Mouse (Mus musculus) liver, embryonic 14.5 days (tissue): ENCODE measurements around the gene Pom121l2. TPM values are rescaled to one million over a fixed set of nuclear protein-coding genes. Genes with fewer than 3 reads are reported as not detected.
"Not testable (repeated sequence)": the region's sequence is repeated elsewhere in the genome, so short reads cannot be mapped to it uniquely, and the experiment has no call there.

Experiments used
- ATAC-seq: fragments of 200-750 bp; cut with Nextera tagmentation; 2 replicates; pipeline ENCODE4 v1.8.0; 2017; ENCODE audit warnings: moderate number of reproducible peaks, mild to moderate bottlenecking, moderate library complexity; ENCODE audit not compliant: insufficient read depth
- DNase-seq, 3 experiments: peaks; one replicate each; pipeline ENCODE4 v3.0.0-alpha.2; 2012 to 2013; ENCODE audit warnings: low read depth in 3 of 3, low spot score in 3 of 3
- H3K27ac ChIP-seq: fragments of 300-500 bp; sonication (generic); 2 replicates; pipeline ENCODE4 v1.5.1; 2014; ENCODE audit warnings: moderate library complexity, mild to moderate bottlenecking, control low read depth, inconsistent platforms
- H3K27me3 ChIP-seq: fragments of 300-500 bp; sonication (generic); 2 replicates; pipeline ENCODE4 v1.6.1; 2014; ENCODE audit warnings: mild to moderate bottlenecking, low read length, moderate library complexity; ENCODE audit not compliant: control insufficient read depth, insufficient read depth
- H3K36me3 ChIP-seq: fragments of 300-500 bp; sonication (generic); replicated peaks from 2 replicates; pipeline ENCODE4 v1.6.1; 2014; ENCODE audit warnings: low read depth; ENCODE audit not compliant: control insufficient read depth, insufficient read depth
- H3K4me1 ChIP-seq, 2 experiments: fragments of 200-500 bp in 1 of 2; fragments of 300-500 bp in 1 of 2; sonication (generic) in 1 of 2; replicated peaks; 2 replicates each; pipeline ENCODE4 v1.6.1; 2012 to 2014; ENCODE audit warnings: antibody characterized with exemption in 1 of 2, inconsistent platforms in 1 of 2, low read length in 1 of 2; ENCODE audit not compliant: control insufficient read depth in 2 of 2, insufficient read depth in 2 of 2
- H3K4me2 ChIP-seq: fragments of 300-500 bp; sonication (generic); 2 replicates; pipeline ENCODE4 v1.6.1; 2014; ENCODE audit warnings: low read depth, mild to moderate bottlenecking, control low read depth, moderate library complexity
- H3K4me3 ChIP-seq, 2 experiments: fragments of 200-500 bp in 1 of 2; fragments of 300-500 bp in 1 of 2; sonication (generic) in 1 of 2; 2 replicates each; pipeline ENCODE4 v1.5.1; 2012 to 2014; ENCODE audit warnings: low read depth in 2 of 2, low read length in 2 of 2, mild to moderate bottlenecking in 2 of 2, control low read depth in 1 of 2, inconsistent platforms in 1 of 2, moderate library complexity in 1 of 2; ENCODE audit not compliant: insufficient read depth in 1 of 2
- H3K9ac ChIP-seq: fragments of 300-500 bp; sonication (generic); replicated peaks from 2 replicates; pipeline ENCODE4 v1.6.1; 2014; ENCODE audit warnings: mild to moderate bottlenecking, control low read depth, moderate library complexity
- H3K9me3 ChIP-seq: fragments of 300-500 bp; sonication (generic); 2 replicates; pipeline ENCODE4 v1.6.1; 2016; ENCODE audit warnings: low read length, mixed read lengths; ENCODE audit not compliant: control insufficient read depth
- CTCF ChIP-seq: IDR thresholded peaks from 2 replicates; pipeline ENCODE4 v1.5.1; 2016; ENCODE audit warnings: antibody characterized with exemption, low read depth, control low read depth
- EP300 ChIP-seq: IDR thresholded peaks from 2 replicates; pipeline ENCODE4 v1.6.1; 2016; ENCODE audit warnings: antibody characterized with exemption, low read depth
- WGBS: fragments of 180-500 bp; shearing (Covaris S2); extraction: QIAGEN DNeasy Blood & Tissue Kit; methylation state at CpG from one replicate; pipeline ENCODE4 v1.1.7; 2014; ENCODE audit not compliant: insufficient replicate concordance; 5-methylcytosine and 5-hydroxymethylcytosine counted together
- polyA plus RNA-seq, 2 experiments: library from polyadenylated mRNA; depleted of rRNA in 1 of 2; stranded (reverse) in 1 of 2; unstranded in 1 of 2; fragments of >200 nt; fragmentation: Nextera tagmentation in 1 of 2; extraction: Ambion mirVana in 1 of 2; gene quantifications; 2 replicates each; pipeline versions ENCODE4 v1.2.1 to v1.2.3; 2012 to 2014

Gene Pom121l2
- polyA plus RNA-seq, 2 experiments = not detected

GRCm38 (mm10) chr13:22033741-22034442, 52.9 kb downstream of the Pom121l2 start:
- 30% methylated on average over 5 of the region's 5 CpGs for WGBS
- peak overlapping the region; percentile 64 to 82 for H3K4me3 ChIP-seq
- H3K36me3 ChIP-seq = no peaks in the 10 kb centered on the region
- H3K4me1 ChIP-seq = peaks cover 17 to 27% of the 10 kb centered on the region in 2 experiments
- TF ChIP-seq EP300 (no peak), CTCF (no peak)
- H3K27me3 ChIP-seq = no peaks in the 10 kb centered on the region
- no peak for DNase-seq
- H3K9ac ChIP-seq = peak overlapping the region; percentile 91
- no peak for ATAC-seq
- peak overlapping the region; percentile 81 for H3K4me2 ChIP-seq
- H3K27ac ChIP-seq = peak overlapping the region; percentile 95
- H3K9me3 ChIP-seq = no peaks in the 10 kb centered on the region

- ATAC-seq = no peak
- peak overlapping the region; percentile 64 to 82 for H3K4me3 ChIP-seq
- no peaks in the 10 kb centered on the region for H3K27me3 ChIP-seq
- under 1% methylated on average over 10 of the region's 14 CpGs for WGBS
- no peak for TF ChIP-seq CTCF
- TF ChIP-seq EP300 = no peak
- peak overlapping the region; percentile 95 for H3K27ac ChIP-seq
- H3K4me1 ChIP-seq = peaks cover 17 to 25% of the 10 kb centered on the region in 2 experiments
- H3K36me3 ChIP-seq = no peaks in the 10 kb centered on the region
- DNase-seq = peak in 1 of 3 experiments; percentile 63
- peak overlapping the region; percentile 81 for H3K4me2 ChIP-seq
- peak overlapping the region; percentile 91 for H3K9ac ChIP-seq
- no peaks in the 10 kb centered on the region for H3K9me3 ChIP-seq
Measured at GRCm38 (mm10) chr13:22034443-22035266, 53.7 kb downstream of the Pom121l2 start.

- Histone ChIP-seq H3K27ac (peak within 1 kb of the TSS; percentile 100), H3K9ac (peak within 1 kb of the TSS; percentile 91), H3K4me2 (peak within 1 kb of the TSS; percentile 81), H3K4me3 (peak within 1 kb of the TSS; percentile 64 to 82), H3K4me1 (peaks cover 18 to 28% of the 10 kb centered on the region in 2 experiments)
- peak; percentile 76 for TF ChIP-seq EP300
- ATAC-seq (peak; percentile 88), DNase-seq (peak; percentile 97 to 99 (median 98))
- WGBS = 0% methylated on average over 24 of the region's 69 CpGs
- not testable (repeated sequence) for H3K36me3 ChIP-seq, H3K9me3 ChIP-seq, H3K27me3 ChIP-seq
Measured at GRCm38 (mm10) chr13:22035267-22036148, 54.5 kb downstream of the Pom121l2 start, which contains the start of the genes Hist1h2ah and Hist1h2bk. TSS of gene Hist1h2ah (minus strand) at chr13:22035568. TSS of gene Hist1h2bk (plus strand) at chr13:22035870.

- H3K27ac ChIP-seq = peak overlapping the region; percentile 100
- H3K4me2 ChIP-seq = peak overlapping the region; percentile 72
- H3K4me1 ChIP-seq = peaks cover 18 to 30% of the 10 kb centered on the region in 2 experiments
- H3K9me3 ChIP-seq = no peaks in the 10 kb centered on the region
- no peaks in the 10 kb centered on the region for H3K27me3 ChIP-seq
- TF ChIP-seq CTCF (no peak), EP300 (no peak)
- ATAC-seq (peak; percentile 9), DNase-seq (peak in 1 of 3 experiments; percentile 68)
- peak overlapping the region; percentile 78 for H3K9ac ChIP-seq
- H3K4me3 ChIP-seq = peak overlapping the region; percentile 42 to 67
- 2% methylated on average over 17 of the region's 23 CpGs for WGBS
- no peaks in the 10 kb centered on the region for H3K36me3 ChIP-seq
Measured at GRCm38 (mm10) chr13:22036149-22036956, 55.4 kb downstream of the Pom121l2 start.
